Mouse (Mus musculus): Measurements from ENCODE around the gene Trpv2.

- peak; percentile 67 for TF ChIP-seq CTCF (IDR thresholded peaks at IDR 0.05; ENCODE audit: low read depth, low read length)
- no peak for TF ChIP-seq EP300 (IDR thresholded peaks at IDR 0.05; ENCODE audit: insufficient read depth, low read depth, low read length)
- no peak for TF ChIP-seq POLR2A (IDR thresholded peaks at IDR 0.05; ENCODE audit: insufficient read depth, low read length)
These were observed 74.5 kb downstream of the Trpv2 start, which contains the start of gene Mmgt2 for GRCm38 (mm10) chr11:62648591-62649391.
